Comparison of ENCODE assay signal across 9 mouse cellular contexts in genomic region chr6:94698509-94699172, GRCm38 (mm10). TPM values are rescaled to one million over a fixed set of nuclear protein-coding genes. Genes with fewer than 3 reads are reported as not detected.
DNase-seq lines count a peak whose midpoint lies in the region; ATAC-seq and TF ChIP-seq lines count a peak whose summit lies in the region.
"Had no signal": no experiment of that assay in that cellular context is flagged by ENCODE, and none has a peak within 500 bp of the region (broad histone marks: within the 10 kb centered on the region; RNA-seq: fewer than 3 reads in every experiment).

No protein-coding gene starts in this region.

- no peaks in the 10 kb centered on the region for H3K36me3 ChIP-seq in liver, adult 2 months (ENCODE audit: control insufficient read depth, insufficient read depth, low read length)
- no peaks in the 10 kb centered on the region for H3K36me3 ChIP-seq in embryonic facial prominence, embryonic 14.5 days (ENCODE audit: control insufficient read depth, insufficient read depth, low read length)
- no peaks in the 10 kb centered on the region for H3K36me3 ChIP-seq in intestine, embryonic 14.5 days (ENCODE audit: control insufficient read depth, insufficient read depth, low read length)
- H3K36me3 ChIP-seq in neural tube, embryonic 12.5 days, result no peaks in the 10 kb centered on the region

- H3K27ac ChIP-seq in liver, adult 2 months (replicated peaks; ENCODE audit: insufficient read depth, low read depth, low read length), result peak overlapping the region; percentile 61
- H3K27ac ChIP-seq in embryonic facial prominence, embryonic 14.5 days (replicated peaks; ENCODE audit: low read depth, low read length), result peak overlapping the region; percentile 91
- H3K27ac ChIP-seq in intestine, embryonic 14.5 days (ENCODE audit: low read depth), result peak overlapping the region; percentile 89
- H3K27ac ChIP-seq in neural tube, embryonic 12.5 days, result no peak overlapping the region
- H3K27ac ChIP-seq: macrophage had no signal

- no peak for TF ChIP-seq CTCF in liver, adult 2 months (IDR thresholded peaks at IDR 0.05; ENCODE audit: low read depth, low read length)

- TF ChIP-seq POLR2A in liver, adult 2 months (IDR thresholded peaks at IDR 0.05; ENCODE audit: extremely low read depth, insufficient read depth, low read length), result no peak

- no peaks in the 10 kb centered on the region for H3K9me3 ChIP-seq in embryonic facial prominence, embryonic 14.5 days (ENCODE audit: control insufficient read depth, low read length)
- no peaks in the 10 kb centered on the region for H3K9me3 ChIP-seq in intestine, embryonic 14.5 days (ENCODE audit: control insufficient read depth, low read length)
- H3K9me3 ChIP-seq in neural tube, embryonic 12.5 days, result no peaks in the 10 kb centered on the region

- no peak for ATAC-seq in embryonic facial prominence, embryonic 14.5 days (ENCODE audit: low read depth)
- ATAC-seq in intestine, embryonic 14.5 days (replicated peaks; ENCODE audit: low FRiP score, low TSS enrichment, low read depth), result no peak
- ATAC-seq in neural tube, embryonic 12.5 days (ENCODE audit: low FRiP score, low read depth), result no peak

- peak overlapping the region; percentile 98 for H3K9ac ChIP-seq in liver, adult 2 months (ENCODE audit: low read depth, low read length)
- peak overlapping the region; percentile 94 for H3K9ac ChIP-seq in embryonic facial prominence, embryonic 14.5 days (ENCODE audit: low read depth, low read length)
- H3K9ac ChIP-seq in intestine, embryonic 14.5 days (ENCODE audit: low read length), result peak overlapping the region; percentile 96
- H3K9ac ChIP-seq in neural tube, embryonic 12.5 days, result peak overlapping the region; percentile 94

- H3K79me2 ChIP-seq in liver, adult 2 months (ENCODE audit: control insufficient read depth, insufficient read depth, low read length), result peaks cover 24% of the 10 kb centered on the region

- no peaks in the 10 kb centered on the region for H3K27me3 ChIP-seq in liver, adult 2 months (ENCODE audit: control insufficient read depth, insufficient read depth, low read length)
- H3K27me3 ChIP-seq in embryonic facial prominence, embryonic 14.5 days (replicated peaks; ENCODE audit: control insufficient read depth, insufficient read depth, low read length), result peaks cover 1% of the 10 kb centered on the region; the same call in 1 of the 2 replicates
- H3K27me3 ChIP-seq in intestine, embryonic 14.5 days (replicated peaks; ENCODE audit: control insufficient read depth, insufficient read depth, low read length), result no peaks in the 10 kb centered on the region
- no peaks in the 10 kb centered on the region for H3K27me3 ChIP-seq in neural tube, embryonic 12.5 days (replicated peaks)

- H3K4me2 ChIP-seq in embryonic facial prominence, embryonic 14.5 days (ENCODE audit: low read depth, low read length), result peak overlapping the region; percentile 82
- peak overlapping the region; percentile 70 for H3K4me2 ChIP-seq in intestine, embryonic 14.5 days (ENCODE audit: low read length)
- H3K4me2 ChIP-seq in neural tube, embryonic 12.5 days (replicated peaks), result peak overlapping the region; percentile 88

- peaks cover 31% of the 10 kb centered on the region for H3K4me1 ChIP-seq in liver, adult 2 months (ENCODE audit: control insufficient read depth, insufficient read depth, low read length)
- H3K4me1 ChIP-seq in embryonic facial prominence, embryonic 14.5 days (ENCODE audit: control insufficient read depth, insufficient read depth, low read length), result peaks cover 46% of the 10 kb centered on the region
- H3K4me1 ChIP-seq in intestine, embryonic 14.5 days (replicated peaks; ENCODE audit: control insufficient read depth, insufficient read depth, low read length), result peaks cover 47% of the 10 kb centered on the region
- peaks cover 42% of the 10 kb centered on the region for H3K4me1 ChIP-seq in neural tube, embryonic 12.5 days

- peak; percentile 45 for DNase-seq in liver, adult 2 months (ENCODE audit: extremely low read depth, low read depth, low spot score)
- DNase-seq in liver, result no peak
- no peak for DNase-seq in embryonic facial prominence, embryonic 14.5 days (ENCODE audit: low spot score)
- DNase-seq in intestine, embryonic 14.5 days (ENCODE audit: low spot score), result no peak
- no peak for DNase-seq in urinary bladder, postnatal 4 days (ENCODE audit: low spot score in 2 of 2)
- no peak for DNase-seq in retina, postnatal 1 day
- DNase-seq in urinary bladder, adult 18-20 months (ENCODE audit: low spot score in 2 of 2), result no peak

- peak overlapping the region; percentile 80 for H3K4me3 ChIP-seq in liver, adult 2 months (ENCODE audit: insufficient read depth, low read depth, low read length)
- peak overlapping the region; percentile 92 for H3K4me3 ChIP-seq in embryonic facial prominence, embryonic 14.5 days (ENCODE audit: low read depth, low read length)
- H3K4me3 ChIP-seq in intestine, embryonic 14.5 days (ENCODE audit: low read depth, low read length), result peak overlapping the region; percentile 97
- H3K4me3 ChIP-seq in neural tube, embryonic 12.5 days, result peak overlapping the region; percentile 96

- whole genome bisulfite sequencing in liver, adult 2 months, result 11% methylated on average over 11 of the region's 11 CpGs
- 9% methylated on average over 11 of the region's 11 CpGs for WGBS in embryonic facial prominence, embryonic 14.5 days
- 3% methylated on average over 11 of the region's 11 CpGs for WGBS in intestine, embryonic 14.5 days
- 4% methylated on average over 11 of the region's 11 CpGs for WGBS in neural tube, embryonic 12.5 days

RNA-seq across cellular contexts. Expression of gene Lrig1, which starts 1.3 kb away (rescaled TPM):
- 12.4 and 13.3 TPM in 2 replicates for total RNA-seq in liver, adult 2 months (2014; rRNA removed)
- polyA plus RNA-seq in liver, adult 2 months (2012; rRNA removed), result 12.9 and 14.8 TPM in 2 replicates
- 32.6 and 38.4 TPM in 2 replicates for polyA plus RNA-seq in embryonic facial prominence, embryonic 14.5 days (2014; fragmentation: Nextera tagmentation; extraction: Ambion mirVana)
- 32.8 and 35.2 TPM in 2 replicates for polyA plus RNA-seq in intestine, embryonic 14.5 days (2014; fragmentation: Nextera tagmentation; extraction: Ambion mirVana)
- polyA plus RNA-seq in neural tube, embryonic 12.5 days (2016; fragmentation: Nextera tagmentation; extraction: Ambion mirVana), result 20.4 and 21.0 TPM in 2 replicates
